ENCODE assay signal across 32 mouse cellular contexts in the genomic region with DNA sequence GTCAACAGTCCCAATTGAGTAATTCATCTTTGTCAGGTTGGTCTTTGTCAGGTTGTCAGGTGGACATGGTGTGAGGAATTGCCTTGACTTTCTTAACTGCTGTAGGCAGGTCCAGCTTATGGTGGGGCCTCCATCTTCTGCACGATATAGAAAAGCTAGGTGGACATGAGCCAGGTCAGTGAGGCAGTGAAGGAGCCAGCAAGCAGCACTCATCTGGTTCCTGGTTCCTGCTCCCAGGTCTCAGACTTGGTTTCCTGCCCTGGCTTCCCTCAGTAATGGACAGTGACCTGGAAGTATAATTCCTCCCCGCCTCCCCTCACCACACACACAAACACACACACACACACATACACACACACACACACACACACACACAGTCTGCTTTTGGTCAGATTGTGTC. TPM values are rescaled to one million over a fixed set of nuclear protein-coding genes. Genes with fewer than 3 reads are reported as not detected.
"Had no signal": no experiment of that assay in that cellular context is flagged by ENCODE, and none has a peak within 500 bp of the region (broad histone marks: within the 10 kb centered on the region; RNA-seq: fewer than 3 reads in every experiment).

No protein-coding gene starts in this region.

- H3K9ac ChIP-seq: heart, embryonic 12.5 days; hindbrain, embryonic 14.5 days; intestine, embryonic 15.5 days; limb, embryonic 12.5 days; liver, embryonic 13.5 days had no signal

- H3K9me3 ChIP-seq: heart, embryonic 12.5 days; hindbrain, embryonic 10.5 days; intestine, embryonic 15.5 days; limb, embryonic 10.5 days; limb, embryonic 12.5 days; liver, embryonic 13.5 days had no signal

- H3K27me3 ChIP-seq: heart, embryonic 12.5 days; intestine, embryonic 15.5 days; limb, embryonic 12.5 days; liver, embryonic 13.5 days had no signal

- H3K4me3 ChIP-seq: gastrocnemius, adult 2 months; heart, adult 2 months; heart, embryonic 12.5 days; hindbrain, embryonic 10.5 days; intestine, embryonic 15.5 days; layer of hippocampus, adult 2 months; left cerebral cortex, adult 2 months; limb, embryonic 10.5 days; limb, embryonic 12.5 days; liver, embryonic 13.5 days had no signal

- H3K27ac ChIP-seq: gastrocnemius, adult 2 months; heart, adult 2 months; hindbrain, embryonic 10.5 days; hindbrain, embryonic 14.5 days; intestine, embryonic 15.5 days; layer of hippocampus, adult 2 months; left cerebral cortex, adult 2 months; limb, embryonic 10.5 days; limb, embryonic 12.5 days; liver, embryonic 13.5 days had no signal

- ATAC-seq: inflammation-experienced regulatory T-cells, adult 6 months; intestine, embryonic 15.5 days; intestine, postnatal 0 days had no signal

- H3K4me2 ChIP-seq: heart, embryonic 12.5 days; hindbrain, embryonic 14.5 days; intestine, embryonic 15.5 days; limb, embryonic 12.5 days; liver, embryonic 11.5 days; liver, embryonic 13.5 days had no signal

- H3K4me1 ChIP-seq: hindbrain, embryonic 10.5 days; intestine, embryonic 15.5 days; limb, embryonic 10.5 days; limb, embryonic 12.5 days; liver, embryonic 13.5 days had no signal

- DNase-seq: gastrocnemius, adult 2 months; gastrocnemius, postnatal 10 days; gastrocnemius, postnatal 25 days; heart, adult 2 months; heart, postnatal 10 days; heart, postnatal 4 days; kidney, adult 18-20 months; kidney, adult 8-10 months; kidney, postnatal 10 days; kidney, postnatal 25 days; kidney, postnatal 4 days; liver; liver, embryonic 13.5 days had no signal

RNA-seq across cellular contexts. Expression of gene 1700034J05Rik, which starts 41.2 kb away (rescaled TPM):
- total RNA-seq: gastrocnemius, adult 2 months; gastrocnemius, postnatal 10 days; gastrocnemius, postnatal 25 days; gastrocnemius, postnatal 4 days; granulocyte monocyte progenitor cell, adult 5-6 weeks; heart, adult 2 months; heart, postnatal 10 days; heart, postnatal 25 days; heart, postnatal 4 days; layer of hippocampus, adult 2 months; layer of hippocampus, postnatal 10 days; layer of hippocampus, postnatal 25 days; left cerebral cortex, adult 2 months; left cerebral cortex, postnatal 14 days; left cerebral cortex, postnatal 36 days had no signal
- polyA plus RNA-seq: frontal cortex, adult 2 months; heart, adult 2 months; intestine, postnatal 0 days; liver, embryonic 13.5 days had no signal
